Mouse (Mus musculus): ENCODE data around the gene Ncoa3. TPM values are rescaled to one million over a fixed set of nuclear protein-coding genes. Genes with fewer than 3 reads are reported as not detected.

Gene Ncoa3
- total RNA-seq, 2 experiments from 2014 or later = 32.5 to 37.9 TPM

GRCm38 (mm10) chr2:165974383-165974782 lies 18.1 kb upstream of the Ncoa3 start:
- no peak overlapping the region for H3K27ac ChIP-seq
- TF ChIP-seq CTCF (IDR thresholded peaks at IDR 0.05) = no peak
- DNase-seq (ENCODE audit: extremely low spot score in 1 of 2, low spot score in 2 of 2) = no peak
- no peak overlapping the region for H3K4me3 ChIP-seq
- intact Hi-C loops (cut with DNase I) = no loop called here

DNA sequence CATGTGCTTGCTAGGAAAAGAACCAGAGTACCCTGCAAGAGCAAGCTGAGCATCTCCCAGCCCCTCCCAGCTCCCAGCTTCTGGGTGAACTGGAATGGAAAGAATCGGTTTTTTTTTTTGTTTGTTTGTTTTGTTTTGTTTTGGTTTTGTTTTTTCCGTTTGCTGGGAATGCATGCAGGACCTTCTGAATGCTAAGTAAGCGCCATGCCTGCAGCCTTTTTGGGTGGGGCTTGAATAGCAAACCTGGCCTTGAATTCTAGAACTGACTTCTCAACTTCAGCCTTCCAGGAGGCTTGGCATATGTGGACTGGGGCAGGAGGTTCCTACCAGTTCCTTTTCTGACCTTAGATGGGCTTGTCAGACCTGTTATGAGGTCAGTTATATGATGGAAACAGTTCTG lies 16.2 kb upstream of the Ncoa3 start:
- H3K27ac ChIP-seq = no peak overlapping the region
- no peak for DNase-seq (ENCODE audit: extremely low spot score in 1 of 2, low spot score in 2 of 2)
- H3K4me3 ChIP-seq = no peak overlapping the region
- no peak for TF ChIP-seq CTCF (IDR thresholded peaks at IDR 0.05)
- intact Hi-C loops (cut with DNase I) = no loop called here

DNA sequence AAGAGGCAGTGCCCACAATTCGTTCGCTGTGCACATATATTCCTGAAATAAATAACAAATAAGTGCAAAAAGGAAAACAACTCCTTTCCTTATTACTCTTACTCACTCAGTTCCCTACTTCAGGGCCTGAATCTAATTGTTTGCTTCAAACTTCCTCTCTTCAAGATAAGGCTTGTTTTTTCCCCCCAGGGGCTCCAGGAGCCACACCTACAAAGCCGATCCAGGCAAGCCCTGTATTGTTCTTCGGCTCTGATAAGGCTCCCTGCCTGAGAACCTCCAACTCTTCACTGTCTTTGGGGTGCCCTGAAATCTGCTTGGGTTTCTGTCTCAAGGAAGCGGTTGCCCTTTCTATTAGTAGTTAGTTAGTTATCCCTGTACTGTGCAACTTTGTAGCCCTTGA lies 15.6 kb upstream of the Ncoa3 start:
- TF ChIP-seq CTCF (IDR thresholded peaks at IDR 0.05) = no peak
- intact Hi-C loops (cut with DNase I) = no loop called here
- Histone ChIP-seq H3K27ac (no peak overlapping the region), H3K4me3 (no peak overlapping the region)
- DNase-seq (ENCODE audit: extremely low spot score in 1 of 2, low spot score in 2 of 2) = no peak

DNA sequence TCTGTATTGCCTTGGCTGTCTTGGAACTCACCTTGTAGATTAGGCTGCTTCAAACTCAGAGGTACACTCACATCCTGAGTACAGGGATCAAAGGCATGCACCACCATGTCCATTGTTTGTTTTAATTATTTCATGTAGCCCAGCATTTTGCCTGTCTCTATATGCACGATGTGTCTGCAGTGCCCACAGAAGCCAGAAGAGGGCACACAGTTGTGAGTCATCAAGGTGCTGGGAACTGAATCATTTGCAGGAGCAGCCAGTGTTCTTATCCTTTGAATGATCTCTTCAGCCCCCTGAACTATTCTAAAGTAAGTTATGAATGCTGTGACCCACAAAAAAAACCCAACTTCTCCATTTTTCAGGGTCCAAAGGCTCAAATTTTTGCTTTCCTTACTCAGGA lies 14.3 kb upstream of the Ncoa3 start:
- Histone ChIP-seq H3K4me3 (no peak overlapping the region), H3K27ac (no peak overlapping the region)
- intact Hi-C loops (cut with DNase I) = no loop called here
- no peak; the same call in none of the 2 replicates for TF ChIP-seq CTCF (IDR thresholded peaks at IDR 0.05)
- DNase-seq (ENCODE audit: extremely low spot score in 1 of 2, low spot score in 2 of 2) = no peak

GRCm38 (mm10) chr2:165981248-165981977 lies 11.0 kb upstream of the Ncoa3 start:
- no peak for TF ChIP-seq CTCF (IDR thresholded peaks at IDR 0.05)
- no peak overlapping the region for H3K4me3 ChIP-seq

GRCm38 (mm10) chr2:165982512-165983389 lies 9.7 kb upstream of the Ncoa3 start:
- no peak for DNase-seq (ENCODE audit: extremely low spot score in 1 of 2, low spot score in 2 of 2)
- TF ChIP-seq CTCF (IDR thresholded peaks at IDR 0.05) = no peak
- intact Hi-C loops (cut with DNase I) = no loop called here
- H3K4me3 ChIP-seq = no peak overlapping the region
- H3K27ac ChIP-seq = peak overlapping the region; percentile 58; the same call in 1 of the 2 replicates

More at GRCm38 (mm10) chr2:165981248-165981977, 11.0 kb upstream of the Ncoa3 start:
- DNase-seq (ENCODE audit: extremely low spot score in 1 of 2, low spot score in 2 of 2) = no peak
- H3K27ac ChIP-seq = no peak overlapping the region
- intact Hi-C loops (cut with DNase I) = no loop called here

- intact Hi-C loops (cut with DNase I) = no loop called here
- H3K27ac ChIP-seq = no peak overlapping the region
- DNase-seq (ENCODE audit: extremely low spot score in 1 of 2, low spot score in 2 of 2) = no peak
- no peak for TF ChIP-seq CTCF (IDR thresholded peaks at IDR 0.05)
- H3K4me3 ChIP-seq = no peak overlapping the region
Measured at GRCm38 (mm10) chr2:165984318-165984717, 8.1 kb upstream of the Ncoa3 start.

DNA sequence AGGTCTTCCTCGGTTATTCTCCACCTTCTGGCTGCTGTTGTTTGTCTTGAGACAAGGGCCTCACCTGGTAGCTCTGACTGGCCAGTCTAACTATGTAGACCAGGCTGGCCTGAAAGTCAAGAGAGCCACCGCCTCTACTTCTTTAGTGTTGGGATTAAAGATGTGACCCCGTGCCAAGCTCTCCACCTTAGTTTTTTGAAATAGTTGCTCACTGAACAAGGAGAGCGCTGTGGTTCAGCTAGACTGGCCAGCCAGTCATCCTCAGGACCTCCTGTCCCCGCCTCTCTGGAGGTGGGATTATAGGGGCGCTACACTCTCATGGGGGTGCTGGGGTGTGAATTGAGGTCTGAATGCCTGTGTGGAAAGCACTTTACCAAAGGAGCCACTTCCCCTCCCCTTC lies 7.5 kb upstream of the Ncoa3 start:
- TF ChIP-seq CTCF (IDR thresholded peaks at IDR 0.05) = no peak
- H3K4me3 ChIP-seq = no peak overlapping the region
- DNase-seq (ENCODE audit: extremely low spot score in 1 of 2, low spot score in 2 of 2) = no peak
- intact Hi-C loops (cut with DNase I) = no loop called here
- no peak overlapping the region for H3K27ac ChIP-seq

GRCm38 (mm10) chr2:165985581-165985980 lies 6.9 kb upstream of the Ncoa3 start:
- Histone ChIP-seq H3K27ac (no peak overlapping the region), H3K4me3 (no peak overlapping the region)
- no peak for TF ChIP-seq CTCF (IDR thresholded peaks at IDR 0.05)
- DNase-seq (ENCODE audit: extremely low spot score in 1 of 2, low spot score in 2 of 2) = no peak
- intact Hi-C loops (cut with DNase I) = no loop called here

DNA sequence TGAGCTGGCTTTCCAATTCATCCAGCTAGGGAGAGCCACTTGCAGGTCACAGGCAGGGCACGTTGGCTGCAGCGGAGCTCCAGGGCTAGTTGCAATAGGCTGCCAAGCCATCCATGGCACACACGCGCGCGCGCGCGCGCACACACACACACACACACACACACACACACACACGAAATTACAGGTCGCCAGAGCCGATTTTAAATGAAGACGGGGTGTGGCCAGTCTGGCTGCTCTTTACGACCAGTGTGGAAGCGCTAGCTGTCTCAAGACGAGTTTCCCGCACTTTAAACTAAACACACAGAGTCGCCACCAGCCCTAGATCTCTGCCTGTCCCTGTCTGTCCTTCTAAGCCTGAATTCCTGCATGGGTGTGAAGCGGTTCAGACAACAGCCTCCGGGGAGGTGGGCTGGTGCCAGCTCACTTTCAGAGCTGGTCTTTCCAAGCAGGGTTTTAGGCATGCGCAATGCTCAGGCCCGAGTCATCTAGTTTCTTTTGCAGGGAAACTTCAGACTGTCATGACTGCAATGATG lies 5.4 kb upstream of the Ncoa3 start:
- no peak for TF ChIP-seq CTCF (IDR thresholded peaks at IDR 0.05)
- peak overlapping the region; percentile 55 for H3K4me3 ChIP-seq
- H3K27ac ChIP-seq = peak overlapping the region; percentile 74
- DNase-seq (ENCODE audit: extremely low spot score in 1 of 2, low spot score in 2 of 2) = peak; percentile 60 to 70
- intact Hi-C loops (cut with DNase I) = no loop called here

DNA sequence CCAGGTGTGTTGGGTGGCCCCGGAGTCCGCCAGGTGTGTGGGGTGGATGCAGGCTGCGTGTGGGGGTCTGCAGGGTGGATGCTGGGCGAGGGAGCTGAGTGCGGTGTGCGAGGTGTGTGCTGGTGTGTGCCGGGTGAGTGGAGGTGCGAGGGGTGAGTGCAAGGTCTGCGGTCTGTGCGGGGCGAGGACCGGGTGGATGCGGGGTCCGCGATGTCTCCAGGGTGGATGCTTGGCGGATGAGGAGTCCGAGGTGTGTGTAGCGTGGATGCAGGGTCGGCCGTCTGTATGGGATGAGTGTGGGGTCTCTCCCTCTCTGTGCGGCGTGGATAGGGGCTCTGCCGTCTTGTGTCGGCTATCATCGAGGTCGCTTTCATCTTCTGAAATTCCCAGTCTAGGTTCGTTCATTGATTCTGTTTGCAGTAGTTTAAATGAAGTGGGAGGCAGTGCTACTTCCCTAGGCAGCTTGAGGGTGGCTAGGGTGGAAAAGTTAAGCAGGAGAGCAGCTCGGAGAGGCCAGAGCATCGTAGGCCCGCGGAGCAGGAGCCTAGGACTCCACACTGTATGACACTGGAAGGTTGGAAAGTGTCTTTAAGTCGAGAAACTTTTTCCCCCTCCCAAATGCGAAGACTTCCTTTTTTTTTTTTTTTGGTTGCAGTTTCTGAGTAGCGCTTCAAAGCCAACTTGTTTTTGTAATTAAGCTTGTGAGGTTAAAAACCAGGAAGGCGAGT lies 901 bp downstream of the Ncoa3 start:
- TF ChIP-seq CTCF (IDR thresholded peaks at IDR 0.05) = no peak
- peak; percentile 18 to 23 for DNase-seq (ENCODE audit: extremely low spot score in 1 of 2, low spot score in 2 of 2)
- intact Hi-C loops (cut with DNase I) = loop anchor here (2.0 to 5.0 kb wide), 4 partner anchors 39 to 794 kb away; no protein-coding TSS in a partner anchor
- Histone ChIP-seq H3K27ac (peak overlapping the region; percentile 92), H3K4me3 (peak overlapping the region; percentile 75)
